Mouse (Mus musculus) kidney, embryonic 15.5 days (tissue): ENCODE data around the gene Rcn2. TPM values are rescaled to one million over a fixed set of nuclear protein-coding genes. Genes with fewer than 3 reads are reported as not detected.

Experiments
- ATAC-seq: fragments of 200-750 bp; cut with Nextera tagmentation; replicated peaks from 2 replicates; pipeline ENCODE4 v1.8.0; 2017; ENCODE audit warnings: moderate TSS enrichment; ENCODE audit not compliant: low FRiP score
- H3K27ac ChIP-seq: fragments of 300-500 bp; sonication (generic); 2 replicates; pipeline ENCODE4 v1.5.1; 2015; ENCODE audit warnings: mild to moderate bottlenecking, inconsistent platforms
- H3K27me3 ChIP-seq: fragments of 300-500 bp; sonication (generic); 2 replicates; pipeline ENCODE4 v1.6.1; 2015; ENCODE audit warnings: inconsistent platforms
- H3K36me3 ChIP-seq: fragments of 300-500 bp; sonication (generic); 2 replicates; pipeline ENCODE4 v1.6.1; 2015; ENCODE audit warnings: inconsistent platforms
- H3K4me1 ChIP-seq: fragments of 300-500 bp; sonication (generic); 2 replicates; pipeline ENCODE4 v1.6.1; 2015; ENCODE audit warnings: inconsistent platforms
- H3K4me2 ChIP-seq: fragments of 300-500 bp; sonication (generic); 2 replicates; pipeline ENCODE4 v1.6.1; 2015; ENCODE audit warnings: moderate library complexity, mild to moderate bottlenecking, inconsistent platforms
- H3K4me3 ChIP-seq: fragments of 300-500 bp; sonication (generic); replicated peaks from 2 replicates; pipeline ENCODE4 v1.5.1; 2015; ENCODE audit warnings: mild to moderate bottlenecking, inconsistent platforms
- H3K9ac ChIP-seq: fragments of 300-500 bp; sonication (generic); 2 replicates; pipeline ENCODE4 v1.6.1; 2015; ENCODE audit warnings: mild to moderate bottlenecking, inconsistent platforms
- H3K9me3 ChIP-seq: fragments of 300-500 bp; sonication (generic); replicated peaks from 2 replicates; pipeline ENCODE4 v1.6.1; 2016; ENCODE audit warnings: inconsistent platforms
- WGBS: fragments of 180-500 bp; shearing (Covaris S2); methylation state at CpG from one replicate; pipeline ENCODE4 v1.1.7; 2015; ENCODE audit warnings: mixed read lengths; 5-methylcytosine and 5-hydroxymethylcytosine counted together
- polyA plus RNA-seq: library from polyadenylated mRNA; unstranded; fragments of >200 nt; fragmentation: Nextera tagmentation; extraction: Ambion mirVana; gene quantifications from 2 replicates; pipeline ENCODE4 v1.2.1, GENCODE M21; 2015

Rcn2 gene
- polyA plus RNA-seq, 1 experiment from 2014 or later: 246 TPM

DNA sequence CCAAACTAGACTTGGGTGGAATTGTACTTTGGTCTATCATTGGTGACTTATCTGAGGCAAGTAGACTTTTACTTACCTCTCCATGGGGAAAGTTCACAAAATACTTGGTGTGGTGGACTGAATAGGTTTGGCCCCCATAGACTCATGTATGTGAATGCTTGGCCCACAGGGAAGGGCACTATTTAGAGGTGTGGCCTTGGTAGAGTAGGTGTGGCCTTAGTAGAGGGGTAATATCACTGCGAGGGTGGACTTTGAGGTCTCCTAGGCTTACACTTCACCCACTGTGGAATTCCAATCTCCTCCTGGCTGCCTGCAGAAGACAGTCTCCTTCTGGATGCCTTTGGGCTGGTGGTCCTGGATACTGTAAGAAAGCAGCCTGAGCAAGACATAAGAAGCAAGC, 27.0 kb downstream of the Rcn2 start:
- no peak for ATAC-seq
- H3K36me3 ChIP-seq: peaks cover 15% of the 10 kb centered on the region
- H3K27me3 ChIP-seq: no peaks in the 10 kb centered on the region
- H3K9me3 ChIP-seq: no peaks in the 10 kb centered on the region
- 0 out of 2 replicates have a peak, but pooled peaks cover 4% of the 10 kb centered on the region for H3K4me1 ChIP-seq
- no peak overlapping the region for H3K27ac ChIP-seq
- WGBS: 96% methylated on average over 1 of the region's 1 CpGs
- H3K4me2 ChIP-seq: no peak overlapping the region
- no peak overlapping the region for H3K9ac ChIP-seq
- H3K4me3 ChIP-seq: no peak overlapping the region

DNA sequence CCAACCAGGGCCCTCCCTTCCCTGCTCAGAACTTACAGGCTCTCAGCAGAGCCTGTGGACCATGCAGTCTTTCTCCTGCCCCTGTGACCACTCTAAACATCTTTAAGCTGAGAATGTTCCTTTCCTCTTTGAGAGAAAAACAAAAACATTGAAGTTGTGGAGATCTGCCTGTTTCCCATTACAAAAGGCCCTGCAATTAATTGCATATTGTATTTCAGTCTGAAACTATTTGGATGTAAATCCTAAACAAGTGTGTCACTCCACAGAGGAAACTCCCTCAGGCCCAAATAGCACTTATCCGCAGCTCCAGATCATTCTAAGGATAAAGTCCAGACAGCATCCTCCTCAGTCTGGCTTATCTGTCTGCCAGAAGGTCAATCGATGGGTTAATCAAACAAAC, 31.2 kb downstream of the Rcn2 start:
- Histone ChIP-seq H3K4me3 (no peak overlapping the region), H3K9me3 (no peaks in the 10 kb centered on the region), H3K27ac (no peak overlapping the region), H3K27me3 (no peaks in the 10 kb centered on the region), H3K9ac (no peak overlapping the region), H3K4me1 (peaks cover 19% of the 10 kb centered on the region), H3K4me2 (no peak overlapping the region), H3K36me3 (peaks cover 8% of the 10 kb centered on the region; the same call in 1 of the 2 replicates)
- no peak for ATAC-seq
- 46% methylated on average over 2 of the region's 2 CpGs for WGBS

DNA sequence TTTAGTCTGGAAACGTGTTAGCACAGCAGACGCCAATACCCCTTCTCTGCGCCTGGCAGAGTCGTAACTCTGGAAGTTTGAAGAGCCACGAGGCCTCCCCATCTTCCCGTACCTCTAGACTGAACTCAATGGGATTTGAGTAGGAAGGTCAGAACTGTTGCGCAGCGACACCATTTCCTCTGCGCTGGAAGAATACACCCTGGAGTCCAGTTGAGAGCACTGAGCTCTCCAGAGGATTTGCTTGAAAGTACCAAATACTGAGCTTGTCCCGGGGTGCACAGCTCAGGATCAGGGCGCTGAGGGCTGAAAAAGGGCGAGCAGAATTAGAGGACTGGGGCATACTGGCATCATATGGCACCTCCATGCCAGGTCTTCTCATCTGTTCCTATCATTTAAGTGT, 33.2 kb downstream of the Rcn2 start:
- H3K4me2 ChIP-seq: no peak overlapping the region
- H3K4me3 ChIP-seq: no peak overlapping the region
- ATAC-seq: no peak
- H3K36me3 ChIP-seq: no peaks in the 10 kb centered on the region; the same call in 1 of the 2 replicates
- no peaks in the 10 kb centered on the region for H3K27me3 ChIP-seq
- H3K9me3 ChIP-seq: no peaks in the 10 kb centered on the region
- WGBS: 68% methylated on average over 12 of the region's 12 CpGs
- no peak overlapping the region for H3K9ac ChIP-seq
- 0 out of 2 replicates have a peak overlapping the region, but pooled peaks have one; percentile 73 for H3K27ac ChIP-seq
- peaks cover 19% of the 10 kb centered on the region for H3K4me1 ChIP-seq

DNA sequence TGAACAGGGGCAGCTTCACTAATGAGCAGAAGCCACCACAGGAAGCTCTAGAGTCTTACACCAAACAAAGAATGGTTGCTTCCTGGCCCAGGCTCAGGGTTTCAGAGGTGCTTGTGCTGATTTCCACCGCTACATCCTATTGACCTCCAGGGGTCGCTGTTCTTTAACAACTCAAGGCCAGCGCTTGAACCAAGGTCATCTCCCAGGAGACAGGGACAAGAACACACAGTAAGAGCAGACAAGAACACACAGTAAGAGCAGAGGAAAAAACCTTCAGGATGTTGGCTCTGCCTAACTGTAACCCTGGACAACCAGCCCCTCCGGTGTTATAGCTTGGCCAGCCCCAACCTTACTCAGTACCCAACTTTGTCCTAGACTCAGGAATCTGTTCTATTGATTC, 33.6 kb downstream of the Rcn2 start:
- no peak overlapping the region for H3K4me2 ChIP-seq
- H3K9ac ChIP-seq: no peak overlapping the region
- no peaks in the 10 kb centered on the region for H3K27me3 ChIP-seq
- peaks cover 19% of the 10 kb centered on the region for H3K4me1 ChIP-seq
- H3K9me3 ChIP-seq: no peaks in the 10 kb centered on the region
- H3K4me3 ChIP-seq: no peak overlapping the region
- no peaks in the 10 kb centered on the region; the same call in 1 of the 2 replicates for H3K36me3 ChIP-seq
- 7% methylated on average over 4 of the region's 4 CpGs for WGBS
- H3K27ac ChIP-seq: peak overlapping the region; percentile 73
- peak; percentile 41; the same call in 1 of the 2 replicates for ATAC-seq

DNA sequence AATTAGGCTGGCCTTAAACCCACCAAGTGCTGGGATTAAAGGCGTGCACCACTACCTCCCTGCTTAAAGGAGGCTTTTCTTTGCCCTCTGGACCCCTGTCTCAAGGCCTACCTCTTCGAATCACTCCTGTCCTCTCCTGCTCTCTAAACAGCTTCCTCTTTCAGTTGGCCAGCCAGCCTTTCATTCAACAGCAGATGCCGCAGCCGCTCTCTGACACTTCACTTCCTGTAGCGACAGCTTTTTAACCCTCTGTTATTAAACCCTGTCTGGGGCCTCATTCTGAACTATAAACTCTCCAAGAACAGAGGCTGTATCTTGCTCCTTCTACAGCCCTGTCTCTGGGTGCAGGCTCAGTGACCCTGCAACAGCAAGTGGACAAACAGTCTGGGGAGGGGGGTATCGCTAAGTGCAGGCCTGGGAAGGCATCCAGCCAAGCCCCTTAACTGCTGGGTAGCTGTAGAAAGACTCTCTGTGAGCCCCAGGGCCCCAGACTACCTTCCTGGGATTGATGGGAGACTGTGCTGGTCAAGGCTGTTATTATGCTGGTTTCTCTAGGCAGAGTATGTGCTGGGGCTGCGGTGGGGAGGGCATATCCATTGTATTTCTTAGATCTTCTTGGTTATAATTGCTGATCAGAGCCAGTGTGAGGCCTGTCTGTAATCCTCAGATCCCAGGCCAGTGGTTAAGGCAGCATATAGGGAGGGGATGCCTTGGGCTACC, 34.4 kb downstream of the Rcn2 start:
- Histone ChIP-seq H3K4me1 (peaks cover 19% of the 10 kb centered on the region), H3K9ac (no peak overlapping the region), H3K4me2 (no peak overlapping the region), H3K9me3 (no peaks in the 10 kb centered on the region), H3K4me3 (no peak overlapping the region), H3K27ac (peak overlapping the region; percentile 73), H3K27me3 (no peaks in the 10 kb centered on the region), H3K36me3 (no peaks in the 10 kb centered on the region; the same call in 1 of the 2 replicates)
- peak; percentile 38; the same call in 1 of the 2 replicates for ATAC-seq
- 23% methylated on average over 7 of the region's 7 CpGs for WGBS

DNA sequence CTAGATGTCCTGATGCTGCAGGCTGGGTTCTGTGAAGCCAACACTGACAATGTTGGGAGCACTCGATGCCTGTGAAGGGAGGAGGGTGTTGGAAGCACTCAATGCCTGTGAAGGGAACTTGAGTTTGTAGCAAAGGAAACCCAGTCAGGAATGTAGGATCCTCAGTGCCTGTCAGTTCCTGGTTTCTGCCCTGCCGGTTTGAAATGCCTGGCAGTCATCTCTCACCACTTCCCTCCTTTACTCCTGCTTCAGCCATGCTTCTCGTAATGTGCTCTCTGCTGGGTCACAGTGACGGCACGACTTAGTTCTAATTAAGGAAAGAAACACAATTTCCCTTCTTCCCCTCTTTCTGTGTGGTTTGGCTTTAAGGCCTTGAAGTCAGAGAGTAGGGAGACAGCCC, 37.9 kb downstream of the Rcn2 start:
- Histone ChIP-seq H3K9me3 (no peaks in the 10 kb centered on the region), H3K4me1 (peaks cover 17% of the 10 kb centered on the region), H3K9ac (no peak overlapping the region), H3K27me3 (no peaks in the 10 kb centered on the region), H3K4me2 (no peak overlapping the region), H3K27ac (no peak overlapping the region), H3K36me3 (no peaks in the 10 kb centered on the region; the same call in 1 of the 2 replicates), H3K4me3 (no peak overlapping the region)
- ATAC-seq: no peak
- 83% methylated on average over 5 of the region's 5 CpGs for WGBS

DNA sequence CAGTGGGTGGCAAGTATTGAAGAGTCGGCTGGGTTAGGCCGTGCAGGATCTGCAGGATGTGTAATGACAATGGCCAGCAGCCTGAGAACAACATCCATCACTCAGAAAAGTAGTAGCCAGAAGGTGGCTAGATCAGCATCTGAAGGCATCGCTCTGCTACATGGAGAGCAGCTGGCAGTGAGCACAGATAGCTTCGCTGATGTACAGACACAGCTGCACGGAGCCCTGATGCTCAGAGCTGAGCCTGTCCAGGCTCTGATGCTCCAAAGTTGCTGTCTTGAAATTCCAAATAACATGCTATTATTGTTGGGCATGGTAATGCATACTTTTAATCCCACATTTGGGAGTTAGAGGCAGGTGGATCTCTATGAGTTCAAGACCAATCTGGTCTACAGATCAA, 44.9 kb downstream of the Rcn2 start:
- Histone ChIP-seq H3K9ac (no peak overlapping the region), H3K4me2 (no peak overlapping the region), H3K4me1 (peaks cover 13% of the 10 kb centered on the region), H3K36me3 (no peaks in the 10 kb centered on the region), H3K9me3 (no peaks in the 10 kb centered on the region), H3K27me3 (no peaks in the 10 kb centered on the region), H3K4me3 (no peak overlapping the region), H3K27ac (no peak overlapping the region)
- ATAC-seq: no peak
- 85% methylated on average over 5 of the region's 5 CpGs for WGBS

DNA sequence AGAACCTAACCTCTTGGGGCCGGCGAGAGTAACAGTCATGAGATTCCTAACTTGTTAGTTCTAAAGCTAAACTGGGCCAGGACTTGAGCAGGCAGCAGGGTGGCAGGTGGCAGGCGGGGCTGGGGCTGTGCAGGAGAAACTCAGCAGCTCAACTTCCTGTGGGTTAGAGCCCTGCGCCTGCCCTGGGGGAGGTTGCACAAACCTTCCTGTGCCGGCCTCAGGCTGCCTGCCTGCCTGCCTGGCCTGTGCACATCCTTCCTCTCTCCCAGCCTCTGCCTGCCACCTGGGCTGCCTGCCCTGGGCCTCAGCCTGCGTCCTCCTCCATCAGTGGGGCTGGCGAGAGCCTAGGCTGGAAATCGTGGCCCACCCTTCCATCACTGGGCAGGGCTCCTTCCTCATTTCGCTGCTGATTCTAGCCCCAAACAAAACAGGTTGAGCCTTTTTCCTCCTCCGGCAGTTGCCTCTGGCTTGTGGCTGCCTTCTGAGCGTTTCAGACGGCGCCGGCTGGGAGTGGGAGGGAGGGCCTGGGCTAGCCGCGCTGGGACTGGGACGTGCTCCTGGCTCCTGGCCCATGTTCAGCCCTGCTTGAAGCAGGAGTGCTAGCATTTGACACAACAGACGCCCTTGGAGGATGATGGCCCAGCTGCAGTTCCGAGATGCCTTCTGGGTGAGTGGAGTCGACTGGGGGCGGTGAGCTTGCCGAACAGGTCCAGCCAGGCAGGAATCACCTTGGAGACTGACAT, 48.3 kb downstream of the Rcn2 start, which contains the start of gene Pstpip1:
Gene Pstpip1 (plus strand): TSS at position 185 of the 743 bp plus-strand sequence.
- peak within 1 kb of the TSS; percentile 3; the same call in 1 of the 2 replicates for H3K4me3 ChIP-seq
- H3K9ac ChIP-seq: 0 out of 2 replicates have a peak within 1 kb of the TSS, but pooled peaks have one; percentile 14
- peaks cover 13% of the 10 kb centered on the region for H3K4me1 ChIP-seq
- no peaks in the 10 kb centered on the region for H3K9me3 ChIP-seq
- ATAC-seq: peak; percentile 77
- WGBS: 17% methylated on average over 22 of the region's 22 CpGs
- peak within 1 kb of the TSS; percentile 74 for H3K27ac ChIP-seq
- H3K36me3 ChIP-seq: no peaks in the 10 kb centered on the region
- peak within 1 kb of the TSS; percentile 48 for H3K4me2 ChIP-seq
- no peaks in the 10 kb centered on the region for H3K27me3 ChIP-seq

DNA sequence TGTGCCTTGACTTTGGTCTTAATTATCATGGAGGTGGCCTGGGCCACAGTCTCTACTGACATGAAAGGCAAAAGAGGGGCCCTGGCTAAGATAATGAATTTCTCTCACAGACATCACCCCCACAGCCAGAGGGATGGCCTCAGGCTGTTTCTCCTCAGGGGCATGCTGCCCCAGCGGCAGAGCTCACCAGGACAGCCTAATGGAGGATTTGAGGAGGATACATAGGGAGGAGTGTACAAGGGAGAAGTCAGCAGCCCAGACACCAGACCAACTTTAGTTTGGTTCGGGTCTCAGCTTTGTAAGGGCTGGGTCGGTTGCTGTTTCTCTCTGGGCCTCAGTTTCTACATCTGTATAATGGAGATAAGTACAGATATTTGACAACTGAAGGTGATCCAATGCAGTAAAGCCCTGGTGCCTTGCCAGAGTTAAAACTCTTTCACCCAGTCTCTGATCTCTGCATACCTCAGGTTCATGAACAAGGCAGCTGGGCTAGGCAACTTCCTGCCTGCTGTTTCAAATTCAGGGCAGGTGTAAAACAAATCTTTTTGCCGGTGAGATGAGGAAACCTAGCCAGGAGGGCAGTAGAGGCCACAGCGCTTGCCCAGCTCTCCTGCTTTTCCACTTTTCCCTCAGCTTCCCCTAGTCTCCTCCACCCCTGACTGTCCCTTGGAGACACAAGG, 49.0 kb downstream of the Rcn2 start:
- H3K4me2 ChIP-seq: peak overlapping the region; percentile 48
- H3K4me3 ChIP-seq: no peak overlapping the region
- H3K4me1 ChIP-seq: peaks cover 13% of the 10 kb centered on the region
- 64% methylated on average over 5 of the region's 5 CpGs for WGBS
- ATAC-seq: 0 out of 2 replicates have a peak, but pooled peaks have one; percentile 25
- H3K27ac ChIP-seq: 0 out of 2 replicates have a peak overlapping the region, but pooled peaks have one; percentile 74
- H3K27me3 ChIP-seq: no peaks in the 10 kb centered on the region
- no peaks in the 10 kb centered on the region for H3K9me3 ChIP-seq
- H3K36me3 ChIP-seq: no peaks in the 10 kb centered on the region
- H3K9ac ChIP-seq: no peak overlapping the region

DNA sequence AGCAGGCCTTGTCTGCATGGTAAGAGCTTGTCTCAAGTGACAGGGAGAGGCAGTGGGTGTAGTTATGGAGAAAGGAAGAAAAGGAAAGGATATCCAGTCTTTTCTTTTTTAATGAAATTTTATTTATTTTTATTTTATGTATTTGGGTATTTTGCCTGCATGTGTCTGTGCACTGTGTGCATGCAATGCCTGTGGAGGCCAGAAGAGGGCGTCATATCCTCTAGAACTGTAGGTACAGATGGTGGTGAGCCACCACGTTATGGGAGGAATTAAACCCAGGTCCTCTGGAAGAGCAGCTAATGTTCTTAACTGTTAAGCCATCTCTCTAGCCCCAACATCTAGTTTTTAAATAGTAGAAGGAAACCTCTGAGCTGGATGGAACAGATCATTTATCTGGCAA, 50.5 kb downstream of the Rcn2 start:
- Histone ChIP-seq H3K9ac (no peak overlapping the region), H3K36me3 (no peaks in the 10 kb centered on the region), H3K4me2 (no peak overlapping the region), H3K27ac (no peak overlapping the region), H3K4me3 (no peak overlapping the region), H3K9me3 (no peaks in the 10 kb centered on the region), H3K4me1 (peaks cover 13% of the 10 kb centered on the region), H3K27me3 (no peaks in the 10 kb centered on the region)
- 55% methylated on average over 2 of the region's 2 CpGs for WGBS
- ATAC-seq: no peak

DNA sequence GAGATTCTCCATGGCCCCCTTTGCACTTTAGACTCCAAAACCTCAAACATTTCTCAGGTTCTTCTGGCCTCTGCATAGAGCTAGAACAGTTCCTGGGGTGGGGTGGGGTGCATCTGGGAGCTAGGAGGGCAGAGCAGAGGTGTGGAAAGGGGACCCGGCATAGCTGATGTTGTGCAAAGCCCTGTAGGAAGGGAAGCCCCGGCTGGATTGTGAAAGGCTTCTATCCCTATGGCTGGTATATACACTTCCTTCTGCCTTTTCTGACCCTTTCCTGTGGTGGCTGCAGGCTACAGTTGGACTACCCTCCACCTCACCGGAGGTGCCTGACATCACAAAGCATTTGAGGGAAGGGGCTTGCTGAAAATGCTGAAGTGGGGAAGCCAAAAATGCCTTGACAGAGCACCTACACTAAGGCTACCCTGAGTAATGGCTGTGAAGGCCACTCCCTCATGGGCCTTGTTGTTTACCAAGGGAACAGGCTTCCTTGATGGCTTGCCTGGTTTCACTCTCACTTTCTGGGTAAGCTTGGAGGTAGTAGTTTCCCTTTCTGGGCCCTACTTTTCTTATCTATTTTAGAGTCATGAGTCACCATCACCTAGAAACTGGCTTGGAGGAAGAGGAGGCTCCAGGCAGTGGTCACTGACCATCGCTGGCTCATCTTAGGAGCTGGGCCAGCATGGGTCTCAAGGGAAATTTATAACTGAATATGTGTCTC, 56.1 kb downstream of the Rcn2 start:
- no peak overlapping the region for H3K4me2 ChIP-seq
- no peak overlapping the region for H3K27ac ChIP-seq
- 86% methylated on average over 4 of the region's 4 CpGs for WGBS

More for the DNA sequence above, 56.1 kb downstream of the Rcn2 start:
- no peaks in the 10 kb centered on the region for H3K4me1 ChIP-seq
- no peak for ATAC-seq
- no peaks in the 10 kb centered on the region for H3K27me3 ChIP-seq
- H3K9ac ChIP-seq: no peak overlapping the region
- no peak overlapping the region for H3K4me3 ChIP-seq
- H3K9me3 ChIP-seq: no peaks in the 10 kb centered on the region
- H3K36me3 ChIP-seq: no peaks in the 10 kb centered on the region
